Mouse (Mus musculus) heart, postnatal 0 days (tissue): ENCODE results near the gene Palm3. TPM values are rescaled to one million over a fixed set of nuclear protein-coding genes. Genes with fewer than 3 reads are reported as not detected.
A peak's percentile ranks its signal among the peaks of the same experiment; 100 is the strongest.

Source experiments
- ATAC-seq: fragments of 200-750 bp; cut with Nextera tagmentation; 2 replicates; pipeline ENCODE4 v1.8.0; 2017; ENCODE audit warnings: low read depth, moderate number of reproducible peaks, moderate library complexity; ENCODE audit not compliant: insufficient read depth
- DNase-seq: peaks from one replicate; pipeline ENCODE4 v3.0.0-alpha.2; 2016; ENCODE audit warnings: low spot score
- H3K27ac ChIP-seq: fragments of 300-500 bp; sonication (generic); 2 replicates; pipeline ENCODE4 v1.5.1; 2014; ENCODE audit warnings: low read depth, mild to moderate bottlenecking
- H3K27me3 ChIP-seq: fragments of 300-500 bp; sonication (generic); 2 replicates; pipeline ENCODE4 v1.6.1; 2014; ENCODE audit warnings: low read length, mixed read lengths; ENCODE audit not compliant: control insufficient read depth, insufficient read depth
- H3K36me3 ChIP-seq: fragments of 300-500 bp; sonication (generic); replicated peaks from 2 replicates; pipeline ENCODE4 v1.6.1; 2014; ENCODE audit warnings: low read length, mixed read lengths; ENCODE audit not compliant: control insufficient read depth, insufficient read depth
- H3K4me1 ChIP-seq: fragments of 300-500 bp; sonication (generic); 2 replicates; pipeline ENCODE4 v1.6.1; 2014; ENCODE audit warnings: antibody characterized with exemption; ENCODE audit not compliant: control insufficient read depth, insufficient read depth
- H3K4me2 ChIP-seq: fragments of 300-500 bp; sonication (generic); 2 replicates; pipeline ENCODE4 v1.6.1; 2014; ENCODE audit warnings: low read depth, mild to moderate bottlenecking, low read length, moderate library complexity
- H3K4me3 ChIP-seq: fragments of 300-500 bp; sonication (generic); 2 replicates; pipeline ENCODE4 v1.5.1; 2014; ENCODE audit warnings: low read depth, low read length
- H3K9ac ChIP-seq: fragments of 300-500 bp; sonication (generic); replicated peaks from 2 replicates; pipeline ENCODE4 v1.6.1; 2014; ENCODE audit warnings: low read depth, low read length, mixed read lengths
- H3K9me3 ChIP-seq: fragments of 300-500 bp; sonication (generic); replicated peaks from 2 replicates; pipeline ENCODE4 v1.6.1; 2016; ENCODE audit warnings: low read length; ENCODE audit not compliant: control insufficient read depth
- CTCF ChIP-seq: IDR thresholded peaks from 2 replicates; pipeline ENCODE4 v1.5.1; 2016; ENCODE audit warnings: antibody characterized with exemption, control low read depth, low read depth
- EP300 ChIP-seq: IDR thresholded peaks from 2 replicates; pipeline ENCODE4 v1.6.1; 2016; ENCODE audit warnings: antibody characterized with exemption, low read depth
- WGBS: fragments of 180-500 bp; shearing (Covaris S2); extraction: QIAGEN DNeasy Blood & Tissue Kit; methylation state at CpG from one replicate; pipeline ENCODE4 v1.1.7; 2014; 5-methylcytosine and 5-hydroxymethylcytosine counted together
- polyA plus RNA-seq: library from polyadenylated mRNA; unstranded; fragments of >200 nt; fragmentation: Nextera tagmentation; extraction: Ambion mirVana; gene quantifications from 2 replicates; pipeline ENCODE4 v1.2.1, GENCODE M21; 2015
- total RNA-seq: library from RNA; depleted of rRNA; stranded (reverse); fragments of >200 nt; gene quantifications from 2 replicates; pipeline ENCODE4 v1.2.3, GENCODE M21; 2014; ENCODE audit warnings: low replicate concordance

The Palm3 gene
- total and polyA plus RNA-seq, 2 experiments from 2014 or later = 0.41 TPM; not detected in 1

GRCm38 (mm10) chr8:84057827-84058226 is 36.6 kb downstream of the Palm3 start:
- H3K4me1 ChIP-seq = no peaks in the 10 kb centered on the region
- TF ChIP-seq EP300 = no peak
- TF ChIP-seq CTCF = no peak
- H3K9ac ChIP-seq = no peak overlapping the region
- H3K27me3 ChIP-seq = no peaks in the 10 kb centered on the region
- H3K9me3 ChIP-seq = no peaks in the 10 kb centered on the region
- DNase-seq (no peak), ATAC-seq (no peak)
- H3K4me2 ChIP-seq = no peak overlapping the region
- no peak overlapping the region for H3K4me3 ChIP-seq
- no peak overlapping the region for H3K27ac ChIP-seq
- H3K36me3 ChIP-seq = no peaks in the 10 kb centered on the region
- WGBS = 81% methylated on average over 1 of the region's 1 CpGs

DNA sequence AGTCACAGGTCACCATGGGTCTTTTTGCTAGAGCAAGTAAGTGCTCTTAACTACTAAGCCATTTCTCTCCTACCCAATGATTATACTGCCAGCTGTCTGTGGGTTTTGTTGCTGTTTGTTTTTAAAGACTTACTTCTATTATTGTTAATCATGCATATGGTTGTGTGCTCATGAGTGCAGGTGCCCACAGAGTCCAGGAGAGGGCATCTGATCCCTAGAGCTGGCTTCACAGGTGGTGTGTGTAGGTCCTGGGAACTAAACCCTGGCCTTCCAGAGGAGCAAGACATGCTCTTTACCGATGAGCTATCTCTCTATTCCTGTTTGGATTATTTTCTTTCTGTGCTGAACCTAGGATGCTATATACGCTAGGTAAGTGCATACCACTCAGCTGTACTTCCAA is 38.0 kb downstream of the Palm3 start:
- no peak for ATAC-seq
- 92% methylated on average over 2 of the region's 2 CpGs for WGBS

DNA sequence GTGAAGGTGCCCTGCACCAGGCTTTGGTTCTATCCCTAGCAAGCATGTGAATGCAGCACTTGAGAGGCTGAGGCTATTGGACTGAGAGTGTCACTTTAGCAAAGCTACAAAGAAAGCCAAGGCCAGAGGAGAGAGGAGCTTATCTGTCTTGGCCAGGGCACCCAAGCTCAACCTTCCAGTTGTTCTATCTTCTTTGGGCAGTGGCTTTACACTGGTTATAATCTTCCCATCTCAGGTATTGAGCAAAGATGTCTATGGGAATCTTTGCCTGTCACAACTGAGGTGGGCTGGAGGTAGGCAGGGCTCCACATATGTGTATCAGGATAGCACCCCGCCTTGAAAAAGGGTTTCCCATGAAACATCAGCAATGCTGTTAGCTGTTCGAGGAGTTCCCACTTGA is 39.0 kb downstream of the Palm3 start:
- TF ChIP-seq CTCF (no peak), EP300 (no peak)
- DNase-seq (no peak), ATAC-seq (no peak)
- Histone ChIP-seq H3K9ac (no peak overlapping the region), H3K4me3 (no peak overlapping the region), H3K9me3 (no peaks in the 10 kb centered on the region), H3K4me2 (no peak overlapping the region), H3K36me3 (no peaks in the 10 kb centered on the region), H3K4me1 (no peaks in the 10 kb centered on the region), H3K27ac (no peak overlapping the region), H3K27me3 (no peaks in the 10 kb centered on the region)
- 69% methylated on average over 2 of the region's 2 CpGs for WGBS

More for the DNA sequence above, 38.0 kb downstream of the Palm3 start:
- Histone ChIP-seq H3K9ac (no peak overlapping the region), H3K27ac (no peak overlapping the region), H3K4me2 (no peak overlapping the region), H3K4me1 (no peaks in the 10 kb centered on the region), H3K27me3 (no peaks in the 10 kb centered on the region), H3K9me3 (no peaks in the 10 kb centered on the region), H3K4me3 (no peak overlapping the region), H3K36me3 (no peaks in the 10 kb centered on the region)
- DNase-seq = no peak
- TF ChIP-seq CTCF = no peak
- TF ChIP-seq EP300 = no peak

- TF ChIP-seq CTCF (no peak), EP300 (no peak)
- Histone ChIP-seq H3K4me3 (no peak overlapping the region), H3K9me3 (no peaks in the 10 kb centered on the region), H3K4me1 (peaks cover 16% of the 10 kb centered on the region), H3K36me3 (no peaks in the 10 kb centered on the region), H3K9ac (no peak overlapping the region), H3K27ac (peak overlapping the region; percentile 72; the same call in 1 of the 2 replicates), H3K4me2 (no peak overlapping the region), H3K27me3 (no peaks in the 10 kb centered on the region)
- DNase-seq = no peak
- ATAC-seq = no peak
- WGBS = 51% methylated on average over 8 of the region's 8 CpGs
Measured at GRCm38 (mm10) chr8:84063861-84064610, 42.8 kb downstream of the Palm3 start.

- H3K4me1 ChIP-seq = peaks cover 25% of the 10 kb centered on the region
- H3K4me2 ChIP-seq = peak within 1 kb of the TSS; percentile 81
- peak within 1 kb of the TSS; percentile 73 for H3K9ac ChIP-seq
- peak within 1 kb of the TSS; percentile 63 for H3K4me3 ChIP-seq
- WGBS = 100% methylated on average over 1 of the region's 1 CpGs
- no peak for ATAC-seq
- H3K27me3 ChIP-seq = no peaks in the 10 kb centered on the region
- no peak for DNase-seq
- TF ChIP-seq CTCF = no peak
- TF ChIP-seq EP300 = no peak
- H3K36me3 ChIP-seq = no peaks in the 10 kb centered on the region
- H3K27ac ChIP-seq = peak within 1 kb of the TSS; percentile 82
- H3K9me3 ChIP-seq = no peaks in the 10 kb centered on the region
Measured at GRCm38 (mm10) chr8:84065037-84065436, 43.8 kb downstream of the Palm3 start, which contains the start of gene Gm10643. Gene Gm10643 (minus strand): TSS chr8:84065137.
